Mouse (Mus musculus) midbrain, embryonic 14.5 days (tissue): Measurements from ENCODE around the gene Scai. TPM values are rescaled to one million over a fixed set of nuclear protein-coding genes. Genes with fewer than 3 reads are reported as not detected.
"Not testable (repeated sequence)": the region's sequence is repeated elsewhere in the genome, so short reads cannot be mapped to it uniquely, and the experiment has no call there.

Experiments
- ATAC-seq: fragments of 200-750 bp; cut with Nextera tagmentation; 2 replicates; pipeline ENCODE4 v1.8.0; 2017; ENCODE audit warnings: moderate number of reproducible peaks, moderate library complexity; ENCODE audit not compliant: low FRiP score, low TSS enrichment
- DNase-seq: peaks from one replicate; pipeline ENCODE4 v3.0.0-alpha.2; 2015
- H3K27ac ChIP-seq: fragments of 300-500 bp; sonication (generic); replicated peaks from 2 replicates; pipeline ENCODE4 v1.5.1; 2014; ENCODE audit warnings: mild to moderate bottlenecking, low read depth, low read length, moderate library complexity
- H3K27me3 ChIP-seq: fragments of 300-500 bp; sonication (generic); 2 replicates; pipeline ENCODE4 v1.6.1; 2014; ENCODE audit warnings: low read length, control low read depth, mixed read lengths; ENCODE audit not compliant: control insufficient read depth, insufficient read depth
- H3K36me3 ChIP-seq: fragments of 300-500 bp; sonication (generic); 2 replicates; pipeline ENCODE4 v1.6.1; 2014; ENCODE audit warnings: low read length, control low read depth; ENCODE audit not compliant: control insufficient read depth, insufficient read depth
- H3K4me1 ChIP-seq: fragments of 300-500 bp; sonication (generic); 2 replicates; pipeline ENCODE4 v1.6.1; 2014; ENCODE audit warnings: mild to moderate bottlenecking, antibody characterized with exemption, low read length, control low read depth; ENCODE audit not compliant: control insufficient read depth, insufficient read depth
- H3K4me2 ChIP-seq: fragments of 300-500 bp; sonication (generic); 2 replicates; pipeline ENCODE4 v1.6.1; 2014; ENCODE audit warnings: mild to moderate bottlenecking, low read length, moderate library complexity
- H3K4me3 ChIP-seq: fragments of 300-500 bp; sonication (generic); replicated peaks from 2 replicates; pipeline ENCODE4 v1.5.1; 2014; ENCODE audit warnings: low read depth, low read length
- H3K9ac ChIP-seq: fragments of 300-500 bp; sonication (generic); replicated peaks from 2 replicates; pipeline ENCODE4 v1.6.1; 2014; ENCODE audit warnings: mild to moderate bottlenecking, low read length, moderate library complexity
- H3K9me3 ChIP-seq: fragments of 300-500 bp; sonication (generic); 2 replicates; pipeline ENCODE4 v1.6.1; 2016; ENCODE audit warnings: low read length, control low read depth, mixed read lengths; ENCODE audit not compliant: control insufficient read depth
- WGBS: fragments of 180-500 bp; shearing (Covaris S2); extraction: QIAGEN DNeasy Blood & Tissue Kit; methylation state at CpG from one replicate; pipeline ENCODE4 v1.1.7; 2014; 5-methylcytosine and 5-hydroxymethylcytosine counted together
- polyA plus RNA-seq: library from polyadenylated mRNA; unstranded; fragments of >200 nt; fragmentation: Nextera tagmentation; extraction: Ambion mirVana; gene quantifications from 2 replicates; pipeline ENCODE4 v1.2.1, GENCODE M21; 2014

The Scai gene
- polyA plus RNA-seq, 1 experiment from 2014 or later: 22.3 TPM

DNA sequence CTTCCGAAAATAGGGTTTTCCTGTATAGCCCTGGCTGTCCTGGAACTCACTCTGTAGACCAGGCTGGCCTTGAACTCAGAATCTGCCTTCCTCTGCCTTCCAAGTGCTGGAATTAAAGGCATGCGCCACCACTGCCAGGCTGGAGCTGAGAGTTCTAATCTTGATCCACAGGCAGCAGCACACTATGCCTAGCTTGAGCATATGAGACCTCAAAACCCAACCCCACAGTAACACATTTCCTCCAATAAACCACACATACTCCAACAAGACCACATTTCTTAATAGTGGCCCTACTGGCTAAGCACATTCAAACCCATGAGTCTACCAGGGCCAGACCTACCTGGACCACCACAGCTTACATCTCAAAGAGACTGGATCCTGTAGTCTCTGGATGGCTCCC, 74.0 kb downstream of the Scai start:
- H3K4me2 ChIP-seq: no peak overlapping the region
- H3K4me3 ChIP-seq: no peak overlapping the region
- H3K27ac ChIP-seq: no peak overlapping the region
- ATAC-seq (no peak), DNase-seq (no peak)
- no peak overlapping the region for H3K9ac ChIP-seq
- WGBS: 85% methylated on average over 2 of the region's 2 CpGs
- H3K27me3 ChIP-seq: no peaks in the 10 kb centered on the region
- no peaks in the 10 kb centered on the region for H3K9me3 ChIP-seq
- H3K4me1 ChIP-seq: no peaks in the 10 kb centered on the region
- peaks cover 78% of the 10 kb centered on the region for H3K36me3 ChIP-seq

DNA sequence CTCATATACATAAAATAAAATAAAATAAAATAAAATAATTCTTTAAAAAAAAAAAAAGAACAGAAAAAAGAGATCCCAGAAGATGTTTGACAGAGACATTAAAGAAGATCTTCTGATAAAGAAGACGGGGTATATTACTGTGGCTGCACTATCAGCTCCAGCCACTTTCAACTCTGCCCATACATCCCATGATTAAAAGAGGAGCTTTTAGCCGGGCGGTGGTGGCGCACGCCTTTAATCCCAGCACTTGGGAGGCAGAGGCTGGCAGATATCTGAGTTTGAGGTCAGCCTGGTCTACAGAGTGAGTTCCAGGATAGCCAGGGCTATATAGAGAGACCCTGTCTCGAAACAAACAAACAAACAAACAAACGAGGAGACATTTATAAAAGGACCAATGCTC, 76.4 kb downstream of the Scai start:
- Histone ChIP-seq H3K27me3 (no peaks in the 10 kb centered on the region), H3K36me3 (peaks cover 55% of the 10 kb centered on the region)
- DNase-seq: no peak

DNA sequence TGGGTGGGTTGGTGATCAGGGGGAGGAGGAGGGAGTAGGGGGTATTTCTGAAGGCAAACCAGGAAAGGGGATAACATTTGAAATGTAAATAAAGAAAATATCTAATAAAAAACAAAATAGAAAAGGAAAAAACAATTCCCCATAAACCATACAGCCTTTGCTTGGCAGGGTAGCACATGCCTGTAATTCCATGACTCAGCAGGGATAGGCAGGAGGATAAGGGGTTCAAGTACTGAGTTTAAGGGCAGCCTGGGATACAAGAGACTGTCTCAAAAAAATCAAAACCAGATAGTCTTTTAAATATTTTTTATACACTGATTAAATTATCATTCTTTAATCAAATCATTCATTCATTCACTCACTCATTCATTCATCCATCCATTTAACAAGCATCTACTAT, 80.0 kb downstream of the Scai start:
- peaks cover 35% of the 10 kb centered on the region for H3K36me3 ChIP-seq
- no peak overlapping the region for H3K9ac ChIP-seq
- ATAC-seq (no peak), DNase-seq (no peak)
- no peak overlapping the region for H3K4me3 ChIP-seq
- H3K4me2 ChIP-seq: no peak overlapping the region
- H3K4me1 ChIP-seq: no peaks in the 10 kb centered on the region
- no peaks in the 10 kb centered on the region for H3K9me3 ChIP-seq
- H3K27ac ChIP-seq: no peak overlapping the region
- H3K27me3 ChIP-seq: no peaks in the 10 kb centered on the region

More for the DNA sequence above, 76.4 kb downstream of the Scai start:
- 94% methylated on average over 7 of the region's 7 CpGs for WGBS
- Histone ChIP-seq H3K4me3 (no peak overlapping the region), H3K9me3 (no peaks in the 10 kb centered on the region), H3K9ac (no peak overlapping the region), H3K4me1 (no peaks in the 10 kb centered on the region), H3K4me2 (no peak overlapping the region), H3K27ac (no peak overlapping the region)
- no peak for ATAC-seq

DNA sequence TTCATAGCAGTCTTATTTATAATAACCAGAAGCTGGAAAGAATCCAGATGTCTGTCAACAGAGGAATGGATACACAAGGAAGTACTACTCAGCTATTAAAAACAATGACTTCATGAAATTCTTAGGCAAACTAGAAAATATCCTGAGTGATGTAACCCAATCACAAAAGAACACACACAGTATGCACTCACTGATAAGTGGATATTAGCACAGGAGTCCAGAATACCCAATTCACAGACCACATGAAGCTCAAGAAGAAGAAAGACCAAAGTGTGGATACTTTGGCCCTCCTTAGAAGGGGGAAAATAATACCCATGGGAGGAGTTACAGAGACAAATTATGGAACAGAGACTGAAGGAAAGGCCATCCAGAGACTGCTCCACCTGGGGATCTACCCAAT, 80.8 kb downstream of the Scai start:
- not testable (repeated sequence) for DNase-seq, H3K9me3 ChIP-seq, ATAC-seq, H3K4me3 ChIP-seq, H3K4me2 ChIP-seq, H3K27me3 ChIP-seq, H3K4me1 ChIP-seq, H3K9ac ChIP-seq, H3K27ac ChIP-seq
- peaks cover 39% of the 10 kb centered on the region for H3K36me3 ChIP-seq

DNA sequence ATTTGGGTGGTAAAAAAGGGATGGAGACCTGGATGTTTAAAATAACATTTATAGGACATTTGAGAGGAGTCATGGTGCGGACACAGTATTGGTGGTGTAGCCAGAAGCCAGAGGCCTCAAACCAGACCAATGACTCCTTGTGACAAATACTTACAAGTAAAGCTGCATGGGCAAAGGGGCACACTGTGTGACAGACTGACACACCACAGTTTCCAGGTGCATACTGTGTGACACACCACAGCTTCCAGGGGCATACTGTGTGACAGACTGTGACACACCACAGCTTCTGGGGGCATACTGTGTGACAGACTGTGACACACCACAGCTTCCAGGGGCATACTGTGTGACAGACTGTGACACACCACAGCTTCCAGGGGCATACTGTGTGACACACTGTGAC, 90.6 kb downstream of the Scai start:
- not testable (repeated sequence) for H3K9ac ChIP-seq, H3K4me1 ChIP-seq, H3K9me3 ChIP-seq, ATAC-seq, H3K4me2 ChIP-seq, H3K27me3 ChIP-seq, DNase-seq, H3K4me3 ChIP-seq, H3K27ac ChIP-seq
- peaks cover 51% of the 10 kb centered on the region for H3K36me3 ChIP-seq
- 95% methylated on average over 1 of the region's 1 CpGs for WGBS

DNA sequence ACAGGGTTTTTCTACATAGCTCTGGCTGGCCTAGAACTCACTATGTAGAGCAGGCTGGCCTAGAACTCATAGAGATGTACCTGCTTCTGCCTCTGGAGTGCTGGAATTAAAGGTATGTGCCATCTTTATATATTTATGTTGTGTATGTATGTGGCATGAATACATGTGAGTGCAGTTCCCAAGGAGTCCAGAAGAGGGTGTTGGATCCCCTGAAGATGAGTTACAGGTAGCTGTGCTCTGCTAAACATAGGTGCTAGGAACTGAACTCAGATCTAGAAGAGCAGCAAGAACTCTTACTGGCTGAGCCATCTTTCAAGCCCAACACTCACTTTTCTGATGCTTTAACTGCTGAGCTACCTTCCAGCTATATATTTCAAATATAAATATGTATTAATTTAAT, 92.5 kb downstream of the Scai start:
- DNase-seq (peak; percentile 4), ATAC-seq (no peak)
- Histone ChIP-seq H3K9ac (no peak overlapping the region), H3K4me1 (no peaks in the 10 kb centered on the region), H3K4me3 (no peak overlapping the region), H3K27ac (no peak overlapping the region), H3K4me2 (no peak overlapping the region), H3K9me3 (no peaks in the 10 kb centered on the region), H3K36me3 (peaks cover 48% of the 10 kb centered on the region), H3K27me3 (no peaks in the 10 kb centered on the region)

DNA sequence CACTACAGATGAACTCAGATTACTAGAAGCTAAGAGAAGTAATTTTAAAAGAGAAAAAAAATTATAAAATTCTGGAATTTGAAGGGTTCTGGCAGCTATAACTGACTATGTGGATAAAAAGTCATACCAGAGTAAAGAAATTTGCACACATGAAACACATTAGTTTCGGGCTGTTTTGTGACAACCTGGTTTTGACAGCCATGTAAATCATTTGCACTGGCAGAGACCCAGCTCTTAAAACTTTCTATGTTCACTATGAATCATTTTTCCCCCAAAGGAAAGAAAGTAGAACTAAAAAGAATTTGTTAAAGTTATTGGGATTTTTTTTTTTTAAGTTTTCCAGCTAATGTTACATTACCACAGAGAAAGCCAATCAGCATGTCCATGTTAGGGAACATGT, 98.6 kb downstream of the Scai start:
- H3K9ac ChIP-seq: no peak overlapping the region
- no peaks in the 10 kb centered on the region for H3K27me3 ChIP-seq
- H3K27ac ChIP-seq: no peak overlapping the region
- no peak overlapping the region for H3K4me2 ChIP-seq
- DNase-seq (no peak), ATAC-seq (no peak)
- peaks cover 54% of the 10 kb centered on the region for H3K36me3 ChIP-seq
- H3K9me3 ChIP-seq: no peaks in the 10 kb centered on the region
- WGBS: 90% methylated on average over 1 of the region's 1 CpGs
- no peaks in the 10 kb centered on the region for H3K4me1 ChIP-seq
- no peak overlapping the region for H3K4me3 ChIP-seq

DNA sequence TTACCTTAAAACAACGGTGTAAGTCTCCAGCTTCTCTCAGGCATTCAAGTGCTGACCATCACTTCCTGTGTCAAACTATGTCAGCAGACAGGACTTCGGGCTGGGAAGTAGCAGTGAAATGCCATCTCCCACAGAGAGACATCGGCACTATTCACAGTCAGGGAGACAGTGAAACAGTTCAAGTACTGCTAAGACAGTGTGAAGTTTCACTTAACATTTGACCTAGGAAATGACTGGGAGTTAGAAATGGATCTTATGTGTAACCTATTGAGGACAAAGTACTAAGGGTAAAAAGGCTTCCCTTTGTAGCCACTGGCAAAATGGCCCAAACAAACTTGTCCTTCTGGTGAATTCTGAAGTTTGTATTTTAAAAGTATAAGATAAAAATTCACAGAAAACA, 107.8 kb downstream of the Scai start:
- ATAC-seq (no peak), DNase-seq (no peak)
- Histone ChIP-seq H3K9me3 (no peaks in the 10 kb centered on the region), H3K27ac (no peak overlapping the region), H3K36me3 (peaks cover 75% of the 10 kb centered on the region), H3K4me2 (no peak overlapping the region), H3K9ac (no peak overlapping the region), H3K4me3 (no peak overlapping the region), H3K27me3 (no peaks in the 10 kb centered on the region), H3K4me1 (no peaks in the 10 kb centered on the region)
- 91% methylated on average over 3 of the region's 3 CpGs for WGBS

DNA sequence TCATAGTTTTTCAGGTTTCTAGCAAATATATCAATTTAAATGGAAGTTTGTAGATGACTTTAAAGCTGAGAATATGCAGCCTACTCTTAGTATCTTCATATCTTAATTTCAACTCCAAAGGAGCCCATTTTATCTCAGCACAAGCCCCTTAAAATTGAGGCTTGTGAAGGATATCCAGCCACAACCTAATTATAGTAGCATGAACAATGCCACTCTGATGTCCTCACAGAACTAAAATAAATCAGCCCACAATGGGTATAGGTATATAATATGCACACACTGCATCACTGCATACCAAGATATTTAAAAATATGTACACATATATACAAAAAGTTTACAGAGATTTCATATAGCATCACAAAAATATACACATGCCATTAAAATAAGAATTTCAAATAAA, 119.9 kb downstream of the Scai start:
- Histone ChIP-seq H3K36me3 (peaks cover 4% of the 10 kb centered on the region), H3K4me1 (no peaks in the 10 kb centered on the region), H3K4me3 (no peak overlapping the region), H3K27ac (no peak overlapping the region), H3K9ac (no peak overlapping the region), H3K4me2 (no peak overlapping the region), H3K9me3 (no peaks in the 10 kb centered on the region), H3K27me3 (no peaks in the 10 kb centered on the region)
- DNase-seq (no peak), ATAC-seq (no peak)
